Mouse (Mus musculus): ENCODE measurements around the gene Gm9945. TPM values are rescaled to one million over a fixed set of nuclear protein-coding genes. Genes with fewer than 3 reads are reported as not detected.

Gene Gm9945
- polyA plus RNA-seq, 1 experiment from 2014 or later = not detected

- 6% methylated on average over 27 of the region's 27 CpGs for WGBS
- no peaks in the 10 kb centered on the region for H3K36me3 ChIP-seq
- no peak for DNase-seq (ENCODE audit: low spot score)
Observed at GRCm38 (mm10) chr11:53486822-53487594, 7.0 kb downstream of the Gm9945 start.

GRCm38 (mm10) chr11:53489007-53489406 lies 9.0 kb downstream of the Gm9945 start:
- peaks cover 30% of the 10 kb centered on the region for H3K4me1 ChIP-seq
- H3K27me3 ChIP-seq (ENCODE audit: insufficient read depth, poor library complexity, severe bottlenecking) = peaks cover 31% of the 10 kb centered on the region
- WGBS = 96% methylated on average over 5 of the region's 5 CpGs
- no peaks in the 10 kb centered on the region for H3K36me3 ChIP-seq
- H3K27ac ChIP-seq = no peak overlapping the region
- no peak for DNase-seq (ENCODE audit: low spot score)
- H3K4me3 ChIP-seq = no peak overlapping the region
- H3K9me3 ChIP-seq = no peaks in the 10 kb centered on the region

More at GRCm38 (mm10) chr11:53486822-53487594, 7.0 kb downstream of the Gm9945 start:
- H3K4me1 ChIP-seq = peaks cover 27% of the 10 kb centered on the region
- H3K27me3 ChIP-seq (ENCODE audit: insufficient read depth, poor library complexity, severe bottlenecking) = peaks cover 35% of the 10 kb centered on the region
- no peaks in the 10 kb centered on the region for H3K9me3 ChIP-seq
- peak overlapping the region; percentile 30; the same call in 1 of the 2 replicates for H3K27ac ChIP-seq
- H3K4me3 ChIP-seq = peak overlapping the region; percentile 53

- H3K4me3 ChIP-seq = no peak overlapping the region
- H3K36me3 ChIP-seq = no peaks in the 10 kb centered on the region
- peaks cover 30% of the 10 kb centered on the region for H3K4me1 ChIP-seq
- no peaks in the 10 kb centered on the region for H3K9me3 ChIP-seq
- WGBS = 83% methylated on average over 9 of the region's 9 CpGs
- DNase-seq (ENCODE audit: low spot score) = no peak
- H3K27ac ChIP-seq = no peak overlapping the region
- peaks cover 31% of the 10 kb centered on the region for H3K27me3 ChIP-seq (ENCODE audit: insufficient read depth, poor library complexity, severe bottlenecking)
Observed at GRCm38 (mm10) chr11:53489421-53489820, 9.5 kb downstream of the Gm9945 start.

- H3K27ac ChIP-seq = peak overlapping the region; percentile 65; the same call in 1 of the 2 replicates
- DNase-seq (ENCODE audit: low spot score) = no peak
- H3K4me3 ChIP-seq = no peak overlapping the region
- H3K36me3 ChIP-seq = no peaks in the 10 kb centered on the region
- 24% methylated on average over 8 of the region's 8 CpGs for WGBS
- H3K4me1 ChIP-seq = peaks cover 22% of the 10 kb centered on the region
- H3K27me3 ChIP-seq (ENCODE audit: insufficient read depth, poor library complexity, severe bottlenecking) = peaks cover 17% of the 10 kb centered on the region
- H3K9me3 ChIP-seq = no peaks in the 10 kb centered on the region
Observed at GRCm38 (mm10) chr11:53491954-53492401, 12.0 kb downstream of the Gm9945 start.

- Histone ChIP-seq H3K9me3 (no peaks in the 10 kb centered on the region), H3K27me3 (ENCODE audit: insufficient read depth, poor library complexity, severe bottlenecking) (peaks cover 13% of the 10 kb centered on the region), H3K4me3 (no peak overlapping the region), H3K36me3 (no peaks in the 10 kb centered on the region), H3K4me1 (peaks cover 14% of the 10 kb centered on the region; the same call in 1 of the 2 replicates), H3K27ac (0 out of 2 replicates have a peak overlapping the region, but pooled peaks have one; percentile 18)
- DNase-seq (ENCODE audit: low spot score) = no peak
- WGBS = 17% methylated on average over 3 of the region's 3 CpGs
Observed at GRCm38 (mm10) chr11:53493243-53493955, 13.4 kb downstream of the Gm9945 start.

GRCm38 (mm10) chr11:53495417-53495816 lies 15.5 kb downstream of the Gm9945 start:
- Histone ChIP-seq H3K36me3 (no peaks in the 10 kb centered on the region), H3K27me3 (ENCODE audit: insufficient read depth, poor library complexity, severe bottlenecking) (peaks cover 16% of the 10 kb centered on the region; the same call in 1 of the 2 replicates), H3K27ac (no peak overlapping the region), H3K9me3 (no peaks in the 10 kb centered on the region), H3K4me3 (no peak overlapping the region), H3K4me1 (peaks cover 16% of the 10 kb centered on the region; the same call in 1 of the 2 replicates)
- no peak for DNase-seq (ENCODE audit: low spot score)
- 63% methylated on average over 6 of the region's 6 CpGs for WGBS

- peaks cover 16% of the 10 kb centered on the region; the same call in 1 of the 2 replicates for H3K27me3 ChIP-seq (ENCODE audit: insufficient read depth, poor library complexity, severe bottlenecking)
- peaks cover 19% of the 10 kb centered on the region; the same call in 1 of the 2 replicates for H3K4me1 ChIP-seq
- H3K36me3 ChIP-seq = no peaks in the 10 kb centered on the region
- 80% methylated on average over 6 of the region's 6 CpGs for WGBS
- H3K27ac ChIP-seq = no peak overlapping the region
- H3K4me3 ChIP-seq = no peak overlapping the region
- DNase-seq (ENCODE audit: low spot score) = peak; percentile 71
- H3K9me3 ChIP-seq = no peaks in the 10 kb centered on the region
Observed at GRCm38 (mm10) chr11:53496946-53497345, 17.0 kb downstream of the Gm9945 start.

- Histone ChIP-seq H3K4me3 (peak overlapping the region; percentile 25; the same call in 1 of the 2 replicates), H3K4me1 (peaks cover 11% of the 10 kb centered on the region; the same call in 1 of the 2 replicates)
Observed at GRCm38 (mm10) chr11:53500569-53500968, 20.6 kb downstream of the Gm9945 start.

GRCm38 (mm10) chr11:53502039-53502765 lies 22.2 kb downstream of the Gm9945 start:
- 75% methylated on average over 8 of the region's 8 CpGs for WGBS

More at GRCm38 (mm10) chr11:53500569-53500968, 20.6 kb downstream of the Gm9945 start:
- Histone ChIP-seq H3K27me3 (ENCODE audit: insufficient read depth, poor library complexity, severe bottlenecking) (peaks cover 16% of the 10 kb centered on the region; the same call in 1 of the 2 replicates), H3K9me3 (no peaks in the 10 kb centered on the region), H3K27ac (no peak overlapping the region), H3K36me3 (no peaks in the 10 kb centered on the region)
- WGBS = 10% methylated on average over 11 of the region's 11 CpGs
- DNase-seq (ENCODE audit: low spot score) = no peak

GRCm38 (mm10) chr11:53503738-53504137 lies 23.8 kb downstream of the Gm9945 start:
- no peak overlapping the region for H3K27ac ChIP-seq
- no peak for DNase-seq (ENCODE audit: low spot score)
- H3K9me3 ChIP-seq = no peaks in the 10 kb centered on the region
- H3K4me1 ChIP-seq = peaks cover 15% of the 10 kb centered on the region; the same call in 1 of the 2 replicates
- H3K4me3 ChIP-seq = no peak overlapping the region
- WGBS = 67% methylated on average over 5 of the region's 5 CpGs
- 0 out of 2 replicates have a peak, but pooled peaks cover 5% of the 10 kb centered on the region for H3K27me3 ChIP-seq (ENCODE audit: insufficient read depth, poor library complexity, severe bottlenecking)
- H3K36me3 ChIP-seq = no peaks in the 10 kb centered on the region

More at GRCm38 (mm10) chr11:53502039-53502765, 22.2 kb downstream of the Gm9945 start:
- H3K4me3 ChIP-seq = no peak overlapping the region
- H3K27ac ChIP-seq = no peak overlapping the region
- peaks cover 11% of the 10 kb centered on the region; the same call in 1 of the 2 replicates for H3K4me1 ChIP-seq
- H3K27me3 ChIP-seq (ENCODE audit: insufficient read depth, poor library complexity, severe bottlenecking) = peaks cover 13% of the 10 kb centered on the region; the same call in 1 of the 2 replicates
- no peaks in the 10 kb centered on the region for H3K9me3 ChIP-seq
- H3K36me3 ChIP-seq = no peaks in the 10 kb centered on the region
- no peak for DNase-seq (ENCODE audit: low spot score)

GRCm38 (mm10) chr11:53504376-53504775 lies 24.4 kb downstream of the Gm9945 start:
- 85% methylated on average over 8 of the region's 8 CpGs for WGBS
- H3K4me1 ChIP-seq = peaks cover 15% of the 10 kb centered on the region; the same call in 1 of the 2 replicates
- no peak overlapping the region for H3K27ac ChIP-seq
- no peak for DNase-seq (ENCODE audit: low spot score)
- no peaks in the 10 kb centered on the region for H3K36me3 ChIP-seq
- H3K4me3 ChIP-seq = no peak overlapping the region
- H3K27me3 ChIP-seq (ENCODE audit: insufficient read depth, poor library complexity, severe bottlenecking) = 0 out of 2 replicates have a peak, but pooled peaks cover 4% of the 10 kb centered on the region
- H3K9me3 ChIP-seq = no peaks in the 10 kb centered on the region

GRCm38 (mm10) chr11:53505026-53505663 lies 25.2 kb downstream of the Gm9945 start:
- Histone ChIP-seq H3K9me3 (no peaks in the 10 kb centered on the region), H3K27me3 (ENCODE audit: insufficient read depth, poor library complexity, severe bottlenecking) (no peaks in the 10 kb centered on the region), H3K4me3 (no peak overlapping the region), H3K4me1 (peaks cover 15% of the 10 kb centered on the region; the same call in 1 of the 2 replicates), H3K27ac (no peak overlapping the region), H3K36me3 (no peaks in the 10 kb centered on the region)
- 64% methylated on average over 5 of the region's 5 CpGs for WGBS
- DNase-seq (ENCODE audit: low spot score) = no peak

Measured in heart, embryonic 10.5 days (tissue).